Mouse (Mus musculus) T-helper 17 cell (primary cell): ENCODE data around the gene Mrpl9.

Experiments used
- in situ Hi-C, 2 experiments: fragments of 300-600 bp; cut with MboI, MseI; formaldehyde crosslinking; loops; 1 replicate in 1 of 2; 2 replicates in 1 of 2; pipeline ENCODE4 v1.15.1; 2025; ENCODE audit warnings: high pct_unique_total_duplicates in 2 of 2

Mrpl9 gene

DNA sequence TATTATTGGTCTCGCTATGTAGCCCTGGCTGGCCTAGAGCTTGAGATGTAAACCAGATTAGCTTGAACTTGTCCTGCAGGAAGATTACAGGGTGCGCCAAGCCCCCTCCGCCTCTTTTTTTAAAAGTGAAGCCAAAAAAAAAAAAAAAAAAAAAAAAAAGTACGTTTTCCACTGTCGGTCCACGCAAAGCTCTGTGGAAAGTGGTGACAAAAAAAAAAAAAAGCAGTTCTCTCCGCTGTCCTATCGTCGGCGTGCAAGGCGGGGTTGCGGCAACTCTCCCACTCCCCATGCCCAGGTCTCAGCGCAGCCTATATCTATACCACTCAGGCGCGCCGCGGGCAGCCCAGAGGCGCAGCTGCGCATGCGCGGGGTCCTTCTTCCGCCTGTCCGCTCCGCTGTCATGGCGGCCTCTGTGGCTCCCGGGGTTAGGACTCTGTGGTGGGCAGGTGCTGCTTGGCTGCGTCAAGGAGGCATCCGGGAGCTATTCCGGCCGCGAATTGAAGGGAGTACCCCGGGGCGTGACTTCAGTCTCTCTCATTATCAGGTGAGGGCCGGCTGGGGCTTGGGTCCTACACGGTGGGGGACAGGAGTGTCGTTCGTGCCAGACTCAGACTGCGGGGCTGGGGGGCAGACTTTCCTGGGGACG lies at the start of gene Mrpl9:
TSS of gene Mrpl9 (plus strand) at position 368 of the 646 bp plus-strand sequence.
- in situ Hi-C loops, result loop anchor here (5.0 kb wide), 1 partner anchor 66 kb away; no protein-coding TSS in a partner anchor

DNA sequence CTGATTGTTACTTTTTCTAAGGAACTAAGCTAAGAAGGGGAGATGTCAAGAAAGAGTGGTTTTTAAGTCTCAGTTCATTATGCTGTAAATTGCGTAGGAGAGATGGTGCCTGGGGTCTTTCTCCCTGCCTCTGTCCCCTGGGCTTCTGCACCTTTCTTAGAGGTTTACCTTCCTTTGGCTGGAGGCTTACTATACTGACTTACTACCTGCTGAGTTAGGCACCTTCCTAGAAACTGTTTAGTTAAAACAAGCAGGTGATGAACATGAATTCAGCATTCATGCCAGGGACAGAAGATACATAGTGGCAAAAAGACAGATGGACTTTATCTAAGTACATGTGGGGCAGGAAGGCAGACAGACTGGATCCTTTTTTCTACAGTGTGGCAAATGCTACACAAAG lies 46.8 kb upstream of the Mrpl9 start:
- in situ Hi-C loops, result no loop called here

DNA sequence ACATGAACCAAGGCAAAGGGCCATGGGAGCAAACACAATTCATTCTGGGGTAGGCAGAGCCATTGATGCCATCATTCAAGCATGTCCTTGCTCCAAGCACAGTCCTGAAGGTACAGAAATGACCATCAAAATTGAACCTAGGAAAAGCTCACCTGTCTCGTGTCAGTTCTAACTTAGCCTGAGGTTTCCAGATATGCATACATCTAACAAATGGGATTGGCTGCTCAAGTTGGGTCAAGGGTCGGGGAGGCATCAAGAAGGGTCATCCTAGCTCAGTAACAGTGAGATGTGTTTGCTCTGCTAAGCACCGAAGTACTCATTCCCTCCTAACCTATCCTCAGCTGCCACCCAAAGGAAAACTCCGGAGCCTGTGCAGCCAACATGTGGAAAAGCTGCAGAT lies 46.3 kb upstream of the Mrpl9 start:
- in situ Hi-C loops, result no loop called here

DNA sequence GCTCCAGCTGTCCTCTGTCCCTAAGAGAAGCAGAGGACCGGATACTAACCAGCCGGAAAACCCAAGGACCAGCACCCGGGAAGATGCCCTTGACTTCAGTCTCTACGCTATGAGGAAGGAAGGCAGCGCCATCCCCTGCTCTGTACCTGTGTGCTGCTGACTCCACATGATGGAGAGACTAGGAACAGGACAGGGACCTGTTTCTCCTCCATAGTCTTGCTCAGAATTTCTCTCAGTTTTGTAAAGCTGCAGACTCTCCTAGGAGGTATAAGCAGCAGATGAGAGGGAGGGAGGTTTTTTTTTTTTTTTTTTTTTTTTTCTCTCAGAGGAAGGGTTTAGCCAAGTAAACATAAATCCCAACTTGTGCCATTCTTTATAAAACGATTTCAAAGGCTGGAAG lies 44.9 kb upstream of the Mrpl9 start, which contains the start of gene Lingo4:
TSS of gene Lingo4 (plus strand) at position 301 of the 400 bp plus-strand sequence.
- in situ Hi-C loops, result no loop called here

DNA sequence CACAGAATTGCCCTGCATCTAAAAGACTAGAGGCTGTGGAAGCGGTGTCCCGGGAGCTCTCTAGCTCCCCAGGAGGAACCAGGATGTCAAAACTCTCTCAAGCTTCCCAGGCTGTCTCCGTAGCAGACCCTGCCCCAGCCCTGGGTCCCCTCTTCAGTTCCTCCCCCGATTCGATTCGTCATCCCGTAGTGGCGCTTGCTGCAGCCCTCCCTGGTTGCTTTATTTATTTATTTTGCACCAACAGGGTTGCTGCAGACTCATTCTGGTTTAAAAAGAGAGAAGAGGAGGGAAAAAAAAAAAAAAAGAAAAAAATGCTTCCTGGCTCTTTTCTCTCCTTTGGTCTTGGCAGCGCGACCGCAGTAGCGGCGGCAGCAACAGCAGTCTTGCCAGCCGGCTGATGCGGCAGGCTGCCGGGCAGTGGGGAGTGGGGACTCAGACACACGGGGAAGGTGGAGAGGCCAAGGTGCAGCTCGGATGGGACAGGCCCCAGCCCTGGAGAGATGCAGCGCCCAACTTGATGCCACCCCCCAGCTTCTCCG lies 44.1 kb upstream of the Mrpl9 start:
- in situ Hi-C loops, result no loop called here

DNA sequence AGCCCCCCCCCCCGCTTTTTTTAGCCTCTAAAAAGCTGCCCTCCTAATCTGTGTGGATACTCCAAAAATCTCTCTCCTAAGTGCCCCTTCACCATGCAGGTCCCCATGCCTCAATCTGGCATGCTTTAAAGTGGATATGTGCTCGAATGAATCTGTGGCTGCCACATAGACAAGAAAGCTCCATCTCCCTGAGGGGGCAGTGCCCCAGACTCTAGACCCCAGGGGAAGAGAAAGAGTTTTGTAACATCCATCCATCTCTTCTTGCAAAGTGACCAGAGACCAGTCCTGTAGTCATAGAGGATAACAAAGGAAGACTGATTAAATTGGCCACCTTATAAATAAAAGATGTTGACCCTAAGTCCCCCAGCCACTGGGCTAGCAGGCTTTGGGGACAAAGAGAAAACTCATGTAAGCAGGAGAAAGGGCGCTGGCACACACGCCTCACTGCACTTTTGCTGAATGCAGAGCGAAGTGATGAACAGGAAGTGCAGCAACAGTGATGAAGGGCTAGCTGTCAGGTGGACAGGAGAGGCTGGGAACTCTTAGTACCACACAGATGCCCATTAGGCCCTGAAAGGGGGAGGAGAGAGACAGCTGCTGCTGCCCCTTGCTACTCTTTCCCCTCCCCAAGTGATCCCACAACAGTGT lies 43.3 kb upstream of the Mrpl9 start:
- in situ Hi-C loops, result no loop called here

DNA sequence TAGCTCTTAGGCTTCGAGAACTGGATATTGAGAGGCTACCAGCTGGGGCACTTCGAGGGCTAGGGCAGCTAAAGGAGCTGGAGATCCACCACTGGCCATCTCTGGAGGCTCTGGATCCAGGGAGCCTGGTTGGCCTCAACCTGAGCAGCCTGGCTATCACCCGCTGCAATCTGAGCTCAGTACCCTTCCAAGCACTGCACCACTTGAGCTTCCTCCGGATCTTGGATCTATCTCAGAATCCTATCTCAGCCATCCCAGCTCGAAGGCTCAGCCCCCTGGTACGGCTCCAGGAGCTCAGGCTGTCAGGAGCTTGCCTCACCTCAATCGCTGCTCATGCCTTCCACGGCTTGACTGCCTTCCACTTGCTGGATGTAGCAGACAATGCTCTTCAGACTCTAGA lies 40.7 kb upstream of the Mrpl9 start:
- in situ Hi-C loops, result no loop called here

DNA sequence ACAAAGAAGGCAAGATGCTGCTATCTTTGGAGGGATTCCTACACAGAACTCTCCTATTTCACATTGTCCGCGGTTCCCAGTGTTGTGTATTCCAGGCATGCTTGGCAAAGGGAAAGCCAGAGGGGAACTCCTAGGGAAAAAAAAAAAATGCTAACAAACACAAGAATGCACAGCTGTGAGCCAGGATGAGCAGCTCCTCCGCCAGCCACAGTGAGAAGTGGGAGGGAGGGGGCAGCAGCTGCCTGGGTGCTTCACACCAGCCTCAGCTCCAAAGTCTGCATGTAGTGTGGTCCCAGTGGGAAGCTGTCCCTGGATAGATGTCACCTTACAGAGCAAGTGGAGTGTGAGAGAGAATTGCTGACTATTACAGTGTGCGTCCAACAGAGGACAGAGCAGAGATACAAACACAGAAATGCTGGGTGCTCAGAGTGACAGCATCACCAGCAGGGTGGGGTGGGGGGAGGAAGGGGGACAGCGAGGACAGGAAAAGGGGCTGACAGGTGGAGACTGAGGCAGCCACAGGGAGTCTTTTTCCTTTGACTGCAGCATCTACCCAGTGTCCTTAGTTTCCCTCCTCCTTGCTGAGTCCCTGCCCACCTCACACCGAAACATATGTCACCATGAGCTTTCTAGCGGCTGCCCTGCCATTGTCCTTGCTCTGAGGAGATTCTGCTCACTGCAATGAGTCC lies 38.6 kb upstream of the Mrpl9 start:
- in situ Hi-C loops, result no loop called here

DNA sequence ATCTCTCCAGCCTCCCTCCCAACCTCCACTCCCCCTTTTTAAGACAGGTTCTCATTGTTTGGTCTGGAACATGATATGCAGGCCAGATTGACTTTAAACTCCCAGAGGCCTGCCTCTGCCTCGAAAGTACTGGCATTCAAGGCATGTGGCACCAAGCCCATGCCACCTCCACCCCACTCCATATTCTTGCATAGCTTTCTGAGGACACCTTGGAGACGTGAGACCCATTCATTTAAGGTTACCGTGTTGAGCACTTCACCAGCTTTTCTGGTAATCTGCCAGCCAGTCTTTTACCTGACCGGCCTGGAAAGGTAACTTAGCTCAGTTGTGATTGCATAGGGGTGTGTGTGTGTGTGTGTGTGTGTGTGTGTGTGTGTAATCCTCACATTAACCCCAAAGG lies 37.6 kb upstream of the Mrpl9 start:
- in situ Hi-C loops, result no loop called here

DNA sequence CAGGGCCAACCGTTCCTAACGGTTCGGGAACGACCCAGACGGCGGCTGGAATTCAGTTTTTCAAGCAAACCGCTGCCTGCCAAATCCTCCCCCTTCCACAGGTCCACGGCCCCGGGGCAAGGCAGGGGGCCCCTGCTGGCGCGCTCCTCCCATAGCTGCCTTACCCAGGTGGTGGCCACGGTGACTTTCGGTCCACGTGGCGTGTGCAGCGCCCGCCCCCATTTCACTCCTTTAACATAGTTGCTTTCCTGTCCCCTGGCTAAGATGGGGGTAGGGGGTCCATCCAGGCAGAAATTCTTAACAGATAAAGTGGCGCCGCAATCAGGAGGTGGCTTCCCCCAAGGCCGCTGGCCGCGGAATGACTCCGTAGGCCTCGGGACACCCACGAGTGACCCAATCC lies 30.6 kb upstream of the Mrpl9 start:
- in situ Hi-C loops, result no loop called here

DNA sequence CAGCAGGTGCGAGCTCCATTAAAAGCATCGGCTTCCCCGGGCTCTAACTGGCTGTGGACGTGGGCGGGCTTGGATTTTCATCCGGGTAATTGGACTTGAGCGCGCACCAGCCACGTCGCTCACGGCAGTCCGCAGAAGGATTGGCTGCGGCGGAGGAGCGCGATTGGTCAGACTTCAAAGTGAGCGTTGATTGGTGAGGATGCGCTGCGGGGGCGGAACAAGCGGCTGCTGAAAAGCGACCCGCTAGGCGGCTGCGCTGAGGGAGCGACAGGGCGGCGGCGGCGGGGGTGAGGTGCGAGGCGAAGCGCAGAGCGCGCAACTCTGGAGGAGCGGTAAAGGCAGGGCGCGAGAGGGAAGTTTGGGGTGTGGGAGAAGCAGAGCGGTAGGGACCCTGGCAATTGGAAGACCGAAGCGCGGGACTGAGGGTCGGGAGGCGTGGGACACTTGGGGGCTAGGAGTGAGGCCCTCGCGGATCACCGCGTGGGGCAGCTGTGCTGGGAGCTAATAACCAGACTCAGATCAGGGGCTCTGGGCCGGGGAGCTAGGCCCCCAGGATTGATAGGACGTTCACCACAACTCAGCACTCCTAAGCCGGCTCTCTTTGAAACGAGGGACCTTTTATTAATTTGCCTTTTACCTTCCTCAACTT lies 30.0 kb upstream of the Mrpl9 start, which contains the start of gene Tdrkh:
TSS of gene Tdrkh (plus strand) at position 243 of the 649 bp plus-strand sequence.
- in situ Hi-C loops, result no loop called here

DNA sequence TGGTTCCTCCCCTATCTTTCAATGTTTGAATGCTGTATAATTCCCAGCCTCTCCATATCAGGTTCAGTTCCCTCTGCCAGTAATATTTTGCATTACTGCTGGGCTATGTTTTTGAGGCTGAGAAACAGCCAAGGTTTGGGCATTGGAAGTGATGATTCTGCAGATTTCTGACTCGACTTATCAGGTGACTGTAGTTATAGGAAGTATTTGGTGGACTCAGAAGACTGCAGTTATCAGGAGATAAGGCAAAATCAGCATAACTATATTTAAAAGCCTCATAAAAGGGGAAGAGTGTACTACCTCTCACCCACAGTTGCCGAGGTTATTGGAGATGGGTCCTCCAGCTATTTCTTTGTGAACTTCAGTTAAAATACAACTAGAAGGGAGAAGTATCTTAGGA lies 12.1 kb upstream of the Mrpl9 start:
- in situ Hi-C loops, result no loop called here

DNA sequence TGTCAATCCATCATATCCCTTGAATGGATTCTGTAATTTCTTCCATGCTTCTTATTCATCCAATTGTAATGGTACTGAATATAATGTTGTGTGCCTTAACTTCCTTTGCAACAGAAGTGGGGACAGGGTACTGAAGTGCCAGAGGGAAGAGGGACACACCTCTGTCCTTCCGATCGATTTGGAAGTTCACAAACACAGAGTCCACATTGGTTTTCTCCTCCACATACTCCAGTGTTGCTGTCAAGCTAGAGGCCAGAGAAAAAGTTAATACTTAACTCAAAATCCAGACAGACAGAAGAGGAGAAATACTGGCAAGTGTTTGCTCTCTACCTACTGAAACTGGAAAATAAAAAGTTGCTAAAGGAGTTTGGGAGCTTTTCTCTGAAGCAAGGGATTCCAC lies 8.8 kb upstream of the Mrpl9 start:
- in situ Hi-C loops, result no loop called here

DNA sequence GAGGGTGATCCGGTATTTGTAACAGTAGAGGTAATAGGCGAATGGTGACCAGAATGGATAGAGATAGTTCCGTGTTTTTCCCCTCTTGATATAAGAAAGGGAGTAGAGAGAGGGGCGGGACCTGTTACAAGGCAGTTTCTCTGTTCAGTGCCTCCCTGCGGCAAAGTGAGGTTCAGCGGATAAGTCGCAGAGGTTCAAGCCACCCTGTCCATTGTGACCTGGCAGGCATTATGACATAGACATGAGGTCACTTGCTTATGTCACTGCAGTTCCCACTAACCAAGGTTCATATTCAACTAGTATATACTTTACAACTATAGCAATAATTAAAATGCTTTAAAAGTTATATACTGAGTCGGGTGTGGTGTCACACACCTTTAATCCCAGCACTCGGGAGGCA lies 6.7 kb upstream of the Mrpl9 start:
- in situ Hi-C loops, result no loop called here

DNA sequence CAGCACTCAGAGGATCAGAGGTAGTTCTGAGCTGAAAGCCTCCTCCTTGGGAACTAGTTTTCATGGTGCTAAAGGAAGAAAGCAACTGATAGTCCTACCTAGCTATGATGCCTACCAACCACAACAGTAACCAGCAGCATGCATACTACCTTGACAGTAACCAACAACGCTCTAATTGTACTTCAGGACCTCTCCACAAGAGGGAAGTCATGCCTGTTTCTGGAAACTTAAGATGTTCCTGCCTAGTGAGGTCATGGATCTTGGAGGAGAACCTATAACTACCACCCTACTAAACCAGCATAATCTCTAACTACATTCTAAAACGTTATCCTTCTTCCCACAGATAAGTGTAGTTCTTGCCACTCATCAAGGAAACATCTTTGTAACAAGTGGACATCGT lies 1.9 kb upstream of the Mrpl9 start:
- in situ Hi-C loops, result loop anchor here (5.0 kb wide), 1 partner anchor 64 kb away; no protein-coding TSS in a partner anchor

DNA sequence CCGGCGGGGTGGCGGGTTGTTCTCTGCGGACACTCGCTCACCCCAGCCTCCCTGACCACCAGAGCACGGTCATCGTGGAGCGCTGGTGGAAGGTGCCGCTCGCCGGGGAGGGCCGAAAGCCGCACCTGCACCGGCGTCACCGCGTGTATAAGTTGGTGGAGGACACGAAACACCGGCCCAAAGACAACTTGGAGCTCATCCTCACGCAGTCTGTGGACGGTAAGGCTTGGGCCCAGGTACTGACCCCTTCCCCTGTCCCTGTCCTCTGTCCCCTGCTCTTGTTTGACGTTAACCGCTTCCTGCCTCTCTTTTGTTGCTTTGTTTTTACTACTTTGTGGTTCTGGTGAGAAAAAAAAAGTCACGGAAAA lies 463 bp downstream of the Mrpl9 start, which contains the start of gene Oaz3:
TSS of gene Oaz3 (minus strand) at position 319 of the 368 bp plus-strand sequence.
- in situ Hi-C loops, result loop anchor here (5.0 kb wide), 1 partner anchor 66 kb away; no protein-coding TSS in a partner anchor

DNA sequence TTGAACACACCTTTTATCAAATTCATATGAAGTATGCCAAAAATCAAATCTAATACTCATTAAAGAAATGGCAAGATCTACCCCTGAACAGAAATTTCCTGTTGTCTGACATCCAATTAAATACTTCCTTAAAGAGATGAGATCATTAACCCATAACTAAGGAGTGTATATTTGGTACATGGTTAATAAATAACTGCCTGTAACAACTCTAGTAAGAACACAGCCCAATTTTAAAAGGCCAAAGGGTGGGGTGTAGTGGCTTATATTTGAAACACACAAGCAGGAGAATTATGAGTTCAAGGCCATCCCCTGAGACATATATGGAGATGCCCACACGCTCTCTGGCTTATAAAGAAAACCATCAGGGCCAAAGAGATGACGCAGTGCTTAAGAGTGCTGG lies 6.3 kb downstream of the Mrpl9 start:
- in situ Hi-C loops, result no loop called here

DNA sequence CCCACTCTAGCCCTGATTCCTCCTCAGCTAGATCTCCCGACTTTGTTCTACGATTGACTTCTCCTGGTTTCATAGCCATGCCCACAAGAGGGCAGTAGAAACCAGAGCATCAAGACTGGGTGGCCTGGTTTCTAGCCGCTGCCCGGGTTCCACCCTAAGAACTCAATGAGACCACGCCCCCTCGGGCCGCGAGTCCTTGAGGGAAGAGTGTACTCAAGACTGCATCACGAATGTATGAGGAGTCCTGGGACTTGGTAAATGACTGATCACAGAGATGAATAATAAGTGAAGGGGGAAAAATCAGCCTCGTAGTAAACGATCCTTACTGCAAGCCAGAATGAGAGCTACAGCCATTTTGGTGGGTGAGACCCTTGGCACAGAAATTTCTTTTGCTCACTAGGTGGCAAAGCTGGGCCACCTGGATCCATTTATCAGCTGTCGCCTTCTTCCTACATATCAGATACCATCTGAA lies 13.4 kb downstream of the Mrpl9 start:
- in situ Hi-C loops, result loop anchor here (5.0 to 10.0 kb wide), 2 partner anchors 138 to 146 kb away; no protein-coding TSS in a partner anchor

DNA sequence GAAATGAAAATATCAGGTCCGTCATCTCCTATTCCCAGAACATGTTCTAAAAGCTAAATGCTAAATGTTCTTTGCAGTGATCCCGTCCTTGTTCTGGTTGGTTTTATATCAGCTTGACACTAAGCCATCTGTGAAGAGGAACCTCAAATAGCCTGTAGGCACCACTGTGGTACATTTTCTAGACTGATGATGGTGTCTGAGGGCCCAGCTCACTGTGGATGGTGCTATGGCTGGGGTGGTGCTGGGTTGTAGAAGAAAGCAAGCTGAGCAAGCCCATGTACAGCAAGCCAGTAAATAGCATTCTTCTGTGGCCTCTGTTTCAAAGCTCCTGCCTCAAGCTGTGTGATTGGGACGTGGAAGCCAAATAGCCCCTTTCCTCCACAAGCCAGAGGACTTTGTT lies 13.9 kb downstream of the Mrpl9 start:
- in situ Hi-C loops, result loop anchor here (5.0 to 10.0 kb wide), 2 partner anchors 138 to 145 kb away; no protein-coding TSS in a partner anchor

DNA sequence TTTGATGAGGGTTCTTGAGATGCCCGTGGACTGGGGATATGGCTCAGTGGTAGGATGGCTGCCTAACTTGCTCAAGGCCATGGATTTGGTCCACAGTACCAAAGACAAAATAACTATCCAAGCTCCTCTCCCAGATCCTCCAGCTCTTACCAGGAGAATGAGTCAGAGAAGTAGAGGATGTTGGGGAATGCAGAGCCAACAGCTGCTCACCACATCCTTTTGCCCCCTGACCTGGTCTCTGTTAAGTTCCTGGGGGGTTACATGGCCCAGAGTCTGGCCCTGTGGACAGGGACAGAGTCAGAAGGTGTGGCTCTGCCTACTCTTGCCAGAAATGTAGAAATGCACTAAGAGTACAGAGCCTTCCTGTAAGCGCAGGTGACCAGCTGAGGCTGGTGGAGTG lies 16.7 kb downstream of the Mrpl9 start:
- in situ Hi-C loops, result loop anchor here (5.0 to 10.0 kb wide), 2 partner anchors 135 to 142 kb away; no protein-coding TSS in a partner anchor

DNA sequence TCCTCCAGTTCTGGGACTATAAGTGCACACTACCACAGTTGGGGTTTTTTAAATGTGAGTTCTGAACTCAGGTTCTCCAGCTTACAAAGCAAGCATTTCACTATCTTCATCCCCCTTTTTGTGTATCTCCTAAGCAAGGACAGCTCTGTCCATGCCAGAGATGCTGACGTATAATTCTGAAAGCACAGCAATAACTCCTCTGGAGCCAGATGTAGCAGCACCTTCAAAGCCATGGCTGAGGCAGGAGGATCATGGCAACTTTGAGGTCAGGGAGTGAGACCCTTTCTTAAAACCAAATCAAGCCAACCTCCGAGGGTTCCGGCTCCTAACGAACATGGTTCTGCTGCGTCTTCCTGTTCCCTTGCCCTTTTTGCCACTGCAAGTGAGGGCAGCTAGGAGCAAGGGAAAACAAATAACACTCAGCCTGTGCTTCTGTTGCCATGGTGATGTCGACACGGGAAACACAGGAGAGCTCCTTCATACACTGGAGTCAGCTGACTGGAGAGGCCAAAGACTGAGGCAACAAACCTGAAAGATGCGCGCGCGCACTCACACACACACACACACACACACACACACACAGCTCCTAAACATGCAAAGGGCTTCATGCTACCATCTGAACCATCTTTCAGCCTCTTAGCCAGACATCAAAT lies 20.9 kb downstream of the Mrpl9 start:
- in situ Hi-C loops, result no loop called here
